Mouse (Mus musculus) bone marrow macrophage, adult 2 months (primary cell): Measurements from ENCODE around the gene Gpr107. TPM values are rescaled to one million over a fixed set of nuclear protein-coding genes. Genes with fewer than 3 reads are reported as not detected.

Experiments used
- H3K27ac ChIP-seq: 2 replicates; pipeline ENCODE4 v1.5.1; 2012; ENCODE audit warnings: low read depth, low read length; ENCODE audit not compliant: insufficient read depth
- H3K4me1 ChIP-seq: 2 replicates; pipeline ENCODE4 v1.6.1; 2012; ENCODE audit warnings: low read length; ENCODE audit not compliant: control insufficient read depth, insufficient read depth
- H3K4me3 ChIP-seq: 2 replicates; pipeline ENCODE4 v1.5.1; 2012; ENCODE audit warnings: mild to moderate bottlenecking, low read length, moderate library complexity; ENCODE audit not compliant: insufficient read depth
- CTCF ChIP-seq: IDR thresholded peaks from 2 replicates; pipeline ENCODE4 v1.5.1; 2012; ENCODE audit warnings: low read depth, mild to moderate bottlenecking, low read length, moderate library complexity
- POLR2A ChIP-seq: IDR thresholded peaks from 2 replicates; pipeline ENCODE4 v1.6.1; 2012; ENCODE audit warnings: mild to moderate bottlenecking, low read depth, low read length, borderline replicate concordance
- polyA plus RNA-seq: library from polyadenylated mRNA; stranded (reverse); fragments of >200 nt; gene quantifications from 2 replicates; pipeline ENCODE4 v1.2.4, GENCODE M21; 2012; ENCODE audit not compliant: missing spikeins, insufficient read depth, insufficient read length

Gpr107 gene
- polyA plus RNA-seq, 1 experiment, result 80.8 TPM

DNA sequence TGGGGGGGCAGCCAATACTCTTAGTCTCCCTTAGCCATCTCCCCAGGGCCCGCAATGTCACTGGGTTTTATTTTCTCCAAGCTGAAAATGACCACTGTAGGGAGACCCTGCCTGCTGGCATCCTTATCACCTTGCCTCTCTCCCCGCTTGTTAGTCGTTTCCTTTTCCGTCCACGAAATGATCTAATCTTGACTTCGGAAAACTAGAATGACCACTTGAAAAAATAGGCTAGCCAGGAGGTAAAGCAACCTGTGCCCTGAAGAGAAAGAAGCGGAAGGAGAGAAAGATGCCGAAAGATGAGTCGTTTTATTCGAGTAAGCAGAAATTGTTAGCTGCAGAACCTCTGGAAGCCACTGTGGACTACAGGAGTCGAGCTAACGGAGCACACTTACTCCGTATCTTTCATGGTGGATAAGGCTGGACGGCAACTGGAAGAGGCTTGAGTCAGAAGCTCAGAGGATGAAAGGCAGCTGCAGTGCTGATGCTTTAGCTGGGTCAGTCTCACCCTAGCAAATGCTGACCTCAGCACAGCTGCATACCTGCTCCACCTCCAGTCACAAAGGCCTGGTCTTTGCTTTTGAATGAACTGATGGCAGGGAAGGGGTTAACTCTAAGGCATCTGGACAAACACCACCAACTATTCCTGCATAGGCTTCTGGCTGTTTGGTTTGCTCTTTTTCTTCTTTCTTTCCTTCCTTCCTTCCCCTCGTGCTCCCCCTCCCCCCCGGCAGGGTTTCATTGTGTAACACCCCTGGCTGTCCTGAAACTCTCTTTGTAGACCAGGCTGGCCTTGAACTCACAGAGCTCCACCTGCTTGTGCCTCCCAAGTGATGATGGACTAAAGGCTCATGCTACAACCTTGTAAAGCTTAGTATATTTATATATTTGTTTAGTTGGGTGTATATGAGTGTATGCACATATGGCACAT lies 8.1 kb upstream of the Gpr107 start:
- Histone ChIP-seq H3K4me1 (peaks cover 47% of the 10 kb centered on the region), H3K4me3 (peak overlapping the region; percentile 79), H3K27ac (peak overlapping the region; percentile 94)
- no peak for TF ChIP-seq POLR2A
- TF ChIP-seq CTCF, result no peak

DNA sequence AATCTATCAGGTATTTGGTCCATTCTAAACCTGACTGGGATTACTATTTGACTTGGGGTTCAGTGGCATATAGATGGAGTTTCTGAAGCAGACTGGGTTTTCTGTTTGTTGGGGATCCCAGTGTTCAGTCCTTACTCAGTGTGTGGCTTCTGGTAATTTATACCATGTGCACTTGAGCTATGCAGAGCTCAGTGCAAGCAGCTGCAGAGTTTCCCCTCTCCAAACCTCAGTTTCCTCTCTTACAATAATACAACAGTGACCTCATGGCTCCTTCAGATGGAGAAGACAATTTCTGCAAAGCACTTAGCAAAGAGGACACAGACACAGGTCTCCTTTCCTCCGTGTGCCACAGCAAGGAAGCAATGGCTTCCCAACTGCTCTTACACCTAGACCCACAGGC lies 7.2 kb upstream of the Gpr107 start:
- TF ChIP-seq POLR2A, result no peak
- TF ChIP-seq CTCF, result no peak
- Histone ChIP-seq H3K27ac (peak overlapping the region; percentile 94), H3K4me1 (peaks cover 42% of the 10 kb centered on the region), H3K4me3 (no peak overlapping the region)

DNA sequence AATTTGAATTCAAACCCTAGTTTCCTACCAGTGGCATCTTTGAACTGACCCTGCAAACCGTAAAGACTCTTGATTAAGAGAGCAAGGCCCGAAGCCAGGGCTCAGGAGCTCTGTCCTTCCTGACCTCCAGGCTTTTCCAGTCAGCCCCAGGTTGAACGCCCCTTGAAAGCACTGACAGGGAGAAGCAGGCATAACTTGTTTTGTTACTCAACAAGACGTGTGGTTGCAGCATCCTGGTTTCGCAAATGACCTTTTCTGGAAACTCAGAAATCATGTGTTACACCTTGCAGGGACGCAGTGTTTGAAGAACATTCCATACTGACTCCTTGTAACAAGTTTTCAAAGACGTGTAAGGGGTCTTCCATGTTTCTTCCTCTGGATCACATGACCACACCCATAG lies 5.1 kb upstream of the Gpr107 start:
- Histone ChIP-seq H3K4me1 (peaks cover 38% of the 10 kb centered on the region), H3K27ac (peak overlapping the region; percentile 38), H3K4me3 (no peak overlapping the region)
- TF ChIP-seq POLR2A (no peak), CTCF (no peak)

DNA sequence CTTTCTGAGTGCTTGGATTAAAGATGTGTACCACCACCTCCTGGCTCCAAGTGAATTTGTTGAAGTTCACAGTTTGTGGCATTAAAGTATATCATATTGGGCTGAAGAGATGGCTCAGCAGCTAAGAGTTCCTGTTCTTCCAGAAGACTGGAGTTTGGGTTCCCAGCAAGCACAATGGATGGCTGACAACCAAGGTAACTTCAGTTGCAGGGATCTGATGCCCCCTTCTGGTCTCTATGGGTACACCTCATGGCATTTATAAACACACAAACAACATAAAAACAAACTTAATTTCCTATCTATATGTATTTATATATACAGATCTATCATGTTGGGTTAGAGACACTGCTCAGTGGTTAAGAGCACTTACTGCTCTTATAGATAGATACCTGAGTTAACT lies 1.4 kb upstream of the Gpr107 start:
- Histone ChIP-seq H3K4me3 (no peak overlapping the region), H3K4me1 (peaks cover 28% of the 10 kb centered on the region), H3K27ac (no peak overlapping the region)
- TF ChIP-seq POLR2A (no peak), CTCF (no peak)

DNA sequence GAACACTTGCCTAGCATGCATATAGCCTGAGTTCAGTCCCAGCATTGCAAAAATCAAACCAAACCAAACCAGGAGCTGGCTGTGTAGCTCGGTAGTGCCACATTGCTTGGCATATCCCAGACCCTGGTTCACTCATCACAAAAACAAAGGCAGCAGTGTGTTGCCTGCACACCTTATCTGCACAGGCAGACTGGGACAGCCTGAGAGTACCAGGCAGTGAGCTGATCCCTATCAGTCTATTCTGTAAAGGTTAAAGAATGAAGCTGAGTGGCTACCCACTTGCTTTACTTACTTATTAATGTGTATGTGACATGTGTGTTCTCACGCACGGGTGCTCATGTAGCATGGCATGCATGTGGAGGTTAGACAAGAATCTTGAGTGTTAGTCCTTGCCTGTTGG lies 4.7 kb downstream of the Gpr107 start:
- no peak for TF ChIP-seq POLR2A
- TF ChIP-seq CTCF, result no peak
- Histone ChIP-seq H3K27ac (no peak overlapping the region), H3K4me3 (no peak overlapping the region), H3K4me1 (peaks cover 19% of the 10 kb centered on the region)

DNA sequence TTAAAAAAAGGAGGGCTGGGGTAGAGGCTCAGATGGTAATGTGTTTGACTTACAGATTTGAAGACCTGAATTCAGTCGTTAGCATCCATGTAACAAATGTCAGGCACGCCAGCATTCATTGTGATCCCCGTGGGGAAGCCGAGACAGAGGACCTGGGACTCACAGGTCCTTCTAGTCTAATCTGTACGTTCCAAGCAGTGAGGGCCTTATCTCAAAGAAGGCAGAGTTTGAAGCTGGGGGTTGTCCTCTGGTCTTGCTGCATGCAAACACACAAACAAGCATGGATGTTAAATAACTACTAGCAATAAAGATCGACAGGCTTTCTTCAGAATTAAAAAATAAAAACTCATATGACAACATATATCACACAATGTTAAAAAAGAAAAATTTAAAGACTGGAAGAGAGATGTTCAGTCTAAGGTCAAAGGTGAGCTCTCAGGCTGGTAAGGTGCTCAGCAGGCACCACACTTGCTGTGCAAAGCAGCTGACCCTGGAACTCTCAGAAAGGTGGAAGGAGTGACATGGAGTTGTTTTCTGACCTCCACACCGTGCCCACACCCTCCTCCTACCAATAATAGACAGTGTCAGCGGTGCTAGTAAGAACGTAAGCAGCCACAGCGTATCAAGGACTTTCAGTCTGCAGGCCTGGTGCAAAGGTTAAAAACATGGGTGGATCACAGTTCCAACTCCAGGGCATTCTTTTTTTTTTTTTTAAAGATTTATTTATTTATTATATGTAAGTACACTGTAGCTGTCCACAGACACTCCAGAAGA lies 8.2 kb downstream of the Gpr107 start:
- Histone ChIP-seq H3K4me3 (no peak overlapping the region), H3K27ac (no peak overlapping the region), H3K4me1 (peaks cover 45% of the 10 kb centered on the region)
- TF ChIP-seq CTCF (no peak), POLR2A (no peak)

DNA sequence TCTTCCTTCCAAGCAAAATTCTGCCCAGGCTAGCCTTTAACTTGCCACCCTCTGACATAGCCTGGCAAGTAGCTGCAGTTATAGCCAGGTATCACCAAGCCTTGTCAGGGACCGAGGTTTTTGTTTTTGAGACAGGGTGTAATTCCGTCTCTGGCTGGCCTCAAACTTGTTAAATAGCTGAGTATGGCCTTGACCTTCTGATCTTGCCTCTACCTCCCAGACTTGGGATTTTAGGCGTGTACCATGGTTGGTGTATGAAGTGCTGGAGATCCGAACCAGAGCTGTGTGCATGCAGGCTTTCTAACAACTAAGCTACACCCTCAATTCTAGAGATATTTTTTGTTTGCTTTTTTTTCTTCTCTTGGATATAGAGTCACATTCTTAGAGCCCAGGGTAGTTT lies 9.5 kb downstream of the Gpr107 start:
- H3K27ac ChIP-seq, result peak overlapping the region; percentile 56
- TF ChIP-seq POLR2A (no peak), CTCF (no peak)
- peaks cover 56% of the 10 kb centered on the region for H3K4me1 ChIP-seq
- no peak overlapping the region for H3K4me3 ChIP-seq

DNA sequence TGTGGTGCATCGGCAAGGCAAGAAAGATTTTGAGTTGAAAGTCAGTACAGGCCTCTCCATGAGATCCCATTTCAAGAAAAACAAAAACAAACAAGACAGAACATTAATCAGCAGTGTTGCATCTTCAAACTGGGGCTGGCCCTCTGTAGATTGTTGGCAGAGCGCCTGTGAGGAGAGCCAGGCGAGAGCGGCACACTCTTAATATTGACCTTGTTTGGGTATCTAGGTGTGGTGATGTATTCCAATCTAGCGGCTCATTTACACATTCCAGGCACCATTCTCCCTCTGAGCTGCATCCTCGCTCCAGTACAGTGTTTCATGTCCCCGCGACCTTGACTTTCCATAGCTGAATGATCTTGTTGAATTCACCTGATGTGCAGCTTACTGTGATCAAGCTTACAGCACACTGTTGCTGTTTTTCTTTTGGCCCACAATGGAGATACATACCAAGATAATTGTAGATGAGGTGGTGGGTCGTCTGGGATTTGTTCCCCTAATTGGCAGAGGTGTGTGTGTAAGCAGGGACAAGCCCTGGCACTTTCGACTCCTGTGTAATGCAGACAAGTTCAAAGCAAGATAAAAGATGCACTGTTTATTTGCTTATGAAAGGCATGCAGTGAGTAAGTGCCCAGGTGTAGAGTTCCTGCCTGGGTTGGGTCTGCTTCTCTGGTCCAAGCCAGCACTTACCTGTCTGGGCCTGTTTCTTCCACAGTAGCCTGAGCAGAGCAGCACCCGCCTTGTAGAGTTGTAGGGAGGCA lies 11.4 kb downstream of the Gpr107 start:
- Histone ChIP-seq H3K27ac (no peak overlapping the region), H3K4me1 (peaks cover 57% of the 10 kb centered on the region), H3K4me3 (no peak overlapping the region)
- TF ChIP-seq CTCF (no peak), POLR2A (no peak)

DNA sequence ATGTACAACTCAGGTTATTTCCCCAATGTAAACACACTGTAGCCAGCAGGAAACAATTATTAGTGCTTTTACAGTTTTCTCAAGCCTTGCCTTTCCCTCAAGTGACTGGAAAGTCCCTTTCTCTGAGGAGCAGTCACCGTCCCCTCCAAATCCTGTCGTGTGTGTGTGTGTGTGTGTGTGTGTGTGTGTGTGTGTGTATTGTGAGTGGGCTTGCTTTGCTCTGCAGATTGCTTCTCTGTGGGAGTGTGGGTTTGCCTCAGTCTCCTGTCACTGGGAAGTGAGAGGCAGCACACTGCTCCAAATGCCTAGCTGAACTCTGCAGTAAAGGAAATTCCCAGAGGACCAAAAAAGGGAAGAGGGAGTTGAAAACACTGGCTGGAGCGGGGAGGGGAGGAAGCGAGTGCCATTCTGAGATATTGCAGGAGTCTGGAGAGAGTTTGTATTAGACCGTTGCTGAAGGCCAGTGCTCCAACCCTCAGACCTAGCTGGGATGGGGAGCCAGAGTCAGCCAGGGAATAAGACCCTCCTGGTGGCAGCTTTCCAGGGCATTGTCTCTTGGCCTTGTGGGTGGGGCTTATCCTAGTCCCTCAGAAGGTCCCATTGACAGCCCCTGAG lies 12.8 kb downstream of the Gpr107 start:
- Histone ChIP-seq H3K4me1 (peaks cover 60% of the 10 kb centered on the region), H3K4me3 (no peak overlapping the region), H3K27ac (peak overlapping the region; percentile 78)
- no peak for TF ChIP-seq POLR2A
- no peak for TF ChIP-seq CTCF
